10 mouse cellular contexts compared by ENCODE assay signal in the genomic region with DNA sequence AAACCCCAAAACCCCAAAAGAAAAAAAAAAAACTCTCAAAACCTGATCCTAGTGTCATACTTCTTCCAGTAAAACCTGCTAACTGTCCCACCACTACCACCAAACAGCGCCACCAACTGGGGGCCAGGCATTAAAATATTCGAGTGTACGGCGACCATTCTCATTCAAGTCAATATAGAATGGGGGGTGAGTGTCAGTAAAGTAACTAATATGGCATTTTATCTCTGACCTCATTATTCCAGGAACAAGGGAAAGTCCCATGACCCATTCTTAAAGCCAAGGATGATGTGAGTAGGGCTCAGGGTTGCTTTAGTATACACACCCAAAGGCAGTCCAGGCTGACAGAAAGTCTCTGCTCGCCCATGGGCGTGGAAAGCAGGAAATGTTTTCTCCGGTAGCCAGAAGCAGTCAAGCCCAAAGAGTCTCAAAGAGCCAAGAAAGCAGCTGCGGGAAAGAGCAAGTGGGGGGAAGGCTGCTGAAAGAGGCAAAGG. TPM values are rescaled to one million over a fixed set of nuclear protein-coding genes. Genes with fewer than 3 reads are reported as not detected.
A peak's percentile ranks its signal among the peaks of the same experiment; 100 is the strongest.
DNase-seq lines count a peak whose midpoint lies in the region; ATAC-seq and TF ChIP-seq lines count a peak whose summit lies in the region.
"Had no signal": no experiment of that assay in that cellular context is flagged by ENCODE, and none has a peak within 500 bp of the region (broad histone marks: within the 10 kb centered on the region; RNA-seq: fewer than 3 reads in every experiment).

No protein-coding gene starts in this region.

- WGBS in liver, adult 2 months: 38% methylated on average over 8 of the region's 8 CpGs
- 41% methylated on average over 8 of the region's 8 CpGs for WGBS in liver, embryonic 11.5 days
- WGBS in lung, embryonic 14.5 days: 33% methylated on average over 8 of the region's 8 CpGs
- 45% methylated on average over 8 of the region's 8 CpGs for WGBS in forebrain, embryonic 15.5 days

- H3K9ac ChIP-seq in liver, adult 2 months (ENCODE audit: low read depth, low read length): no peak overlapping the region
- no peak overlapping the region for H3K9ac ChIP-seq in liver, embryonic 11.5 days (ENCODE audit: low read depth, low read length)
- H3K9ac ChIP-seq in lung, embryonic 14.5 days: no peak overlapping the region
- no peak overlapping the region for H3K9ac ChIP-seq in forebrain, embryonic 15.5 days (replicated peaks)

- no peak overlapping the region for H3K27ac ChIP-seq in liver, adult 2 months (replicated peaks; ENCODE audit: insufficient read depth, low read depth, low read length)
- no peak overlapping the region for H3K27ac ChIP-seq in liver, embryonic 11.5 days (ENCODE audit: low read depth, low read length)
- H3K27ac ChIP-seq in lung, embryonic 14.5 days (ENCODE audit: low read depth): no peak overlapping the region
- H3K27ac ChIP-seq in forebrain, embryonic 15.5 days (replicated peaks): no peak overlapping the region

- TF ChIP-seq POLR2A in liver, adult 2 months (IDR thresholded peaks at IDR 0.05; ENCODE audit: extremely low read depth, insufficient read depth, low read length): no peak

- no peak overlapping the region for H3K4me3 ChIP-seq in liver, adult 2 months (ENCODE audit: insufficient read depth, low read depth, low read length)
- H3K4me3 ChIP-seq in liver, embryonic 11.5 days (ENCODE audit: low read depth, low read length): no peak overlapping the region
- no peak overlapping the region for H3K4me3 ChIP-seq in lung, embryonic 14.5 days (ENCODE audit: low read depth, low read length)
- H3K4me3 ChIP-seq in forebrain, embryonic 15.5 days: no peak overlapping the region

- TF ChIP-seq CTCF in liver, adult 2 months (IDR thresholded peaks at IDR 0.05; ENCODE audit: low read depth, low read length): peak; percentile 27; the same call in 1 of the 2 replicates
- TF ChIP-seq CTCF in lung, embryonic 14.5 days (IDR thresholded peaks at IDR 0.05; ENCODE audit: low read depth): peak; percentile 57

- H3K9me3 ChIP-seq in liver, embryonic 11.5 days (ENCODE audit: control insufficient read depth, low read length): no peaks in the 10 kb centered on the region
- no peaks in the 10 kb centered on the region for H3K9me3 ChIP-seq in lung, embryonic 14.5 days (ENCODE audit: low read depth, low read length)
- no peaks in the 10 kb centered on the region for H3K9me3 ChIP-seq in forebrain, embryonic 15.5 days

- H3K79me2 ChIP-seq in liver, adult 2 months (ENCODE audit: control insufficient read depth, insufficient read depth, low read length): no peaks in the 10 kb centered on the region

- peak; percentile 25 to 73 for DNase-seq in adrenal gland, adult (ENCODE audit: inconsistent age in 2 of 2, low spot score in 1 of 2)
- no peak for DNase-seq in adrenal gland, adult 8-10 months
- DNase-seq in liver, adult 2 months (ENCODE audit: extremely low read depth, low read depth, low spot score): no peak
- no peak for DNase-seq in liver, embryonic 11.5 days (ENCODE audit: low spot score)
- peak; percentile 60 for DNase-seq in lung, embryonic 14.5 days
- no peak for DNase-seq in frontal cortex, postnatal 36 days (ENCODE audit: low spot score in 2 of 2)

- ATAC-seq in liver, embryonic 11.5 days (replicated peaks; ENCODE audit: low FRiP score): no peak
- peak; percentile 42; the same call in 1 of the 2 replicates for ATAC-seq in common myeloid progenitor, adult 5-6 weeks (replicated peaks; ENCODE audit: low read depth, poor library complexity, severe bottlenecking)
- ATAC-seq in lung, embryonic 14.5 days (ENCODE audit: insufficient read depth): no peak
- no peak for ATAC-seq in forebrain, embryonic 15.5 days (replicated peaks)

- H3K27me3 ChIP-seq in liver, adult 2 months (ENCODE audit: control insufficient read depth, insufficient read depth, low read length): 0 out of 2 replicates have a peak, but pooled peaks cover 3% of the 10 kb centered on the region
- H3K27me3 ChIP-seq in liver, embryonic 11.5 days (replicated peaks; ENCODE audit: control insufficient read depth, insufficient read depth, low read length): peaks cover 6% of the 10 kb centered on the region; the same call in 1 of the 2 replicates
- H3K27me3 ChIP-seq in lung, embryonic 14.5 days (ENCODE audit: insufficient read depth, low read length): no peaks in the 10 kb centered on the region
- 0 out of 2 replicates have a peak, but pooled peaks cover 3% of the 10 kb centered on the region for H3K27me3 ChIP-seq in forebrain, embryonic 15.5 days

- H3K36me3 ChIP-seq in liver, adult 2 months (ENCODE audit: control insufficient read depth, insufficient read depth, low read length): no peaks in the 10 kb centered on the region
- no peaks in the 10 kb centered on the region for H3K36me3 ChIP-seq in liver, embryonic 11.5 days (ENCODE audit: control insufficient read depth, insufficient read depth, low read length)
- H3K36me3 ChIP-seq in lung, embryonic 14.5 days (ENCODE audit: insufficient read depth): no peaks in the 10 kb centered on the region
- H3K36me3 ChIP-seq in forebrain, embryonic 15.5 days: no peaks in the 10 kb centered on the region

- no peak overlapping the region for H3K4me2 ChIP-seq in liver, embryonic 11.5 days
- no peak overlapping the region for H3K4me2 ChIP-seq in lung, embryonic 14.5 days
- no peak overlapping the region for H3K4me2 ChIP-seq in forebrain, embryonic 15.5 days (replicated peaks)

- H3K4me1 ChIP-seq in liver, adult 2 months (ENCODE audit: control insufficient read depth, insufficient read depth, low read length): no peaks in the 10 kb centered on the region
- H3K4me1 ChIP-seq in liver, embryonic 11.5 days (replicated peaks; ENCODE audit: control insufficient read depth, insufficient read depth, low read length): no peaks in the 10 kb centered on the region
- no peaks in the 10 kb centered on the region for H3K4me1 ChIP-seq in lung, embryonic 14.5 days (ENCODE audit: insufficient read depth)
- peaks cover 6% of the 10 kb centered on the region; the same call in 1 of the 2 replicates for H3K4me1 ChIP-seq in forebrain, embryonic 15.5 days

RNA-seq across cellular contexts. Expression of a gene that starts 2.0 kb away (rescaled TPM):
- total RNA-seq in adrenal gland, adult 8-10 months (2022): under 1 TPM in 2 of 4 experiments, not detected in 2; 0.13 to 0.55 TPM
- not detected in 2 replicates for total RNA-seq in liver, adult 2 months (2014; rRNA removed)
- polyA plus RNA-seq in liver, adult 2 months (2012; rRNA removed): 0.06 and 0.07 TPM in 2 replicates
- polyA plus RNA-seq in liver, embryonic 11.5 days (2014; fragmentation: Nextera tagmentation; extraction: Ambion mirVana): not detected in 2 replicates
- 0.53 TPM in 1 of 2 replicates, not detected in the other for total RNA-seq in common myeloid progenitor, adult 5-6 weeks (2017)
- 1.5 TPM in 2 replicates for polyA plus RNA-seq in lung, embryonic 14.5 days (2014; fragmentation: Nextera tagmentation; extraction: Ambion mirVana)
- not detected in 2 replicates for polyA plus RNA-seq in forebrain, embryonic 15.5 days (2015; fragmentation: Nextera tagmentation; extraction: Ambion mirVana)
- total RNA-seq: gastrocnemius, postnatal 36 days had no signal
- polyA plus RNA-seq: C2C12 had no signal

RNA-seq across cellular contexts. Expression of a gene that starts 32.8 kb away (rescaled TPM):
- total RNA-seq in adrenal gland, adult 8-10 months (2022): not detected
- total RNA-seq in liver, adult 2 months (2014; rRNA removed): not detected in 2 replicates
- not detected in 2 replicates for polyA plus RNA-seq in liver, adult 2 months (2012; rRNA removed)
- polyA plus RNA-seq in liver, embryonic 11.5 days (2014; fragmentation: Nextera tagmentation; extraction: Ambion mirVana): 0.26 and 0.56 TPM in 2 replicates
- not detected in 2 replicates for total RNA-seq in common myeloid progenitor, adult 5-6 weeks (2017)
- 0.70 and 1.2 TPM in 2 replicates for polyA plus RNA-seq in lung, embryonic 14.5 days (2014; fragmentation: Nextera tagmentation; extraction: Ambion mirVana)
- polyA plus RNA-seq in forebrain, embryonic 15.5 days (2015; fragmentation: Nextera tagmentation; extraction: Ambion mirVana): 0.18 and 0.45 TPM in 2 replicates
- total RNA-seq: gastrocnemius, postnatal 36 days had no signal
- polyA plus RNA-seq: C2C12 had no signal

RNA-seq across cellular contexts. Expression of a gene that starts 51.2 kb away (rescaled TPM):
- 1 to 10 TPM; 2.4 to 4.8 (median 3.5) TPM for total RNA-seq in adrenal gland, adult 8-10 months (2022)
- 0.74 and 1.4 TPM in 2 replicates for total RNA-seq in liver, adult 2 months (2014; rRNA removed)
- polyA plus RNA-seq in liver, adult 2 months (2012; rRNA removed): 0.37 and 0.73 TPM in 2 replicates
- polyA plus RNA-seq in liver, embryonic 11.5 days (2014; fragmentation: Nextera tagmentation; extraction: Ambion mirVana): 1.8 and 1.9 TPM in 2 replicates
- total RNA-seq in common myeloid progenitor, adult 5-6 weeks (2017): 0.53 and 2.6 TPM in 2 replicates
- polyA plus RNA-seq in lung, embryonic 14.5 days (2014; fragmentation: Nextera tagmentation; extraction: Ambion mirVana): 4.3 and 5.6 TPM in 2 replicates
- polyA plus RNA-seq in forebrain, embryonic 15.5 days (2015; fragmentation: Nextera tagmentation; extraction: Ambion mirVana): 1.4 and 2.3 TPM in 2 replicates
- polyA plus RNA-seq: C2C12 had no signal

Comparison
In these comparisons a context has a peak if more than half of its experiments do, and no peak if none do; other contexts are left out.
1. DNase-seq: peak in adrenal gland, adult (2 of 2) and lung, embryonic 14.5 days (single experiment); none in adrenal gland, adult 8-10 months (single experiment), liver, adult 2 months (single experiment), liver, embryonic 11.5 days (single experiment) and frontal cortex, postnatal 36 days (0 of 2).